Mouse (Mus musculus): ENCODE data around the gene Tspan15. TPM values are rescaled to one million over a fixed set of nuclear protein-coding genes. Genes with fewer than 3 reads are reported as not detected.

Tspan15 gene
- 10.6 and 13.1 TPM in 2 replicates for polyA plus RNA-seq (2012; rRNA removed)

DNA sequence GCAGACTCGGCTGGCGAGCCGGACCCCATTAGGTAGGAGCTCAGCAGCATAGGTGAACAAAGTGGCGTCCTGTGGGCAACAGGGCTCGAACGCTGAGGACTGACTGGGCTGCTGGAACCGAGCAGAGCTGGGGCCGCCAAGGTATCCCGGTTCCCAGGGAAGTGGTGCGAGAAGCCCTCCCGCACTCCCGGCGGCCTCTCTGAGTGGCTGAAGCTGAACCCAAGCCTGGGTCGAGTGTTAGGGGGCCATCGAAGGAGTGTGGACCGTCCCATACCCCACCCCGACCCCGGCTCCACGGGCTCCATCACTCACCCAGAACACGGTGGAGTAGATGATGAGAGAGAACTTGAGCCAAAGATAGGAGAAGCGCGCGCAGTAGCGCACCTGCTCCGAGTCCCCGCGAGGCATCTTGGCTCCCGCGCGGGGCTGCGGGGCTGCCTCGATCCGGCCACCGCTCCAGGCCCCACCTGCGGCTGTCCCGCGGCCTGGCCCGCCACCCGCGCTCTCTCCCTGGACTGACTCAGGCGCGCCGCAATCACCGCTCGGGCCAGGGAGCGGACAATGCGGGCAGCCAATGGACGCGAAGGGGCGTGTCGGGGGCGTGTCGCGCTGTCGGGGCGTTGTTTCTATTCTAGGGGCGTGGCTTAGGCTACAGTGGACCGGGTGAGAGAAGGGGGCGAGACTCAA lies at the start of gene Tspan15:
Tspan15 (minus strand) TSS at position 544 of the 687 bp plus-strand sequence.

DNA sequence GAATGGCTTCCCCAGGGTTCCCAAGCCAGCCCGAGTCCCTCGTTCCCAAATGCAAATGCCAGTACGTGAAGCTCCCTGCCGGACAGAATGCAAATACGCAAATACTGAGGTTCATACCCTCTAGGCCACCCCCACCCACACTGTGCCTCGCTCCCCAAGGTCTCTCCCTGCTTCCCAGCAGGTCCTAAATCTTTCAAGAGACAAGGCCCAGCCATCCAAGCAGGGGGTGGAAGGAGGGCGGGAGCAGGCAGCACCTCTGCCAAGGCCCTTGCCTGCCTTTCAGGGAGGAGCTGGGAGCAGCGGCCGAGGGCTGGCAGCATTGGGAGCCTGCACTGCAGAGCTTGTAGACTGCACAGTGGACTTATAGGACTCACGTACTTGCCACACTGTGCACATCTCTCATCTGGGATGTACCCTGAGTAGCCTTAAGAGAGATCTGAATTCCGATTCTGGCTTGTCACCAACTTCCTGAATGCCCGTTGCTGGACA lies 21.0 kb upstream of the Tspan15 start, which contains the start of gene Tacr2:
Tacr2 (plus strand) TSS at position 439 of the 489 bp plus-strand sequence.

DNA sequence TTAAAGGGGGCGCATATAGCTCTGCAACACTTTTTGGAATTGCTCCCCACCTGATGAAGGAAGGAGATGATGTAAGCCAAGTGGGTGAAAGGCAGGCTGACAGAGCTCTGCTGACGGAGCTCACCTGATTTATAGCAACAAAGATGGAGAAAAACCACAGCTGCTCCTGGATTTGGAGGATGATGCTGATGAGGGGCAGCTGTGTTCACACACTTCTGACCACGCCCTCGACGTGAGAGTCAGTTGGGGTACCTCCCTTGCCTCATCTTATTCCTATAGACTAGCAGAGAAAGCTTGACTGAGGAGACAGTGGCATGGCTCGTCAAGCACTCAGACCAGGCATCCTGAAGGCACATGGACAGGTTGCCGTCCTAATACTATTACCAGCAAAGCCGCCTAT lies 87.2 kb downstream of the Tspan15 start, which contains the start of gene Fam241b:
Fam241b (minus strand) TSS at position 101 of the 400 bp plus-strand sequence.

Other genes starting within 250 kb of the Tspan15 start
- gene Neurog3, start 98.2 kb downstream of the Tspan15 start, polyA plus RNA-seq (2012; rRNA removed) = not detected in 2 replicates
- 130 and 134 TPM in 2 replicates for gene Fam241b, start 87.3 kb downstream of the Tspan15 start, polyA plus RNA-seq (2012; rRNA removed)
- 0.05 TPM in 1 of 2 replicates, not detected in the other for gene Tacr2, start 21.2 kb upstream of the Tspan15 start, polyA plus RNA-seq (2012; rRNA removed)
- 105 and 118 TPM in 2 replicates for gene Hk1, start 148.7 kb upstream of the Tspan15 start, polyA plus RNA-seq (2012; rRNA removed)
- 0.35 and 0.41 TPM in 2 replicates for gene Hkdc1, start 191.2 kb upstream of the Tspan15 start, polyA plus RNA-seq (2012; rRNA removed)
- 1.1 and 1.4 TPM in 2 replicates for gene 4930507D05Rik, start 218.2 kb upstream of the Tspan15 start, polyA plus RNA-seq (2012; rRNA removed)
- 27.2 and 28.7 TPM in 2 replicates for gene Supv3l1, start 218.5 kb upstream of the Tspan15 start, polyA plus RNA-seq (2012; rRNA removed)